In the genomic region with DNA sequence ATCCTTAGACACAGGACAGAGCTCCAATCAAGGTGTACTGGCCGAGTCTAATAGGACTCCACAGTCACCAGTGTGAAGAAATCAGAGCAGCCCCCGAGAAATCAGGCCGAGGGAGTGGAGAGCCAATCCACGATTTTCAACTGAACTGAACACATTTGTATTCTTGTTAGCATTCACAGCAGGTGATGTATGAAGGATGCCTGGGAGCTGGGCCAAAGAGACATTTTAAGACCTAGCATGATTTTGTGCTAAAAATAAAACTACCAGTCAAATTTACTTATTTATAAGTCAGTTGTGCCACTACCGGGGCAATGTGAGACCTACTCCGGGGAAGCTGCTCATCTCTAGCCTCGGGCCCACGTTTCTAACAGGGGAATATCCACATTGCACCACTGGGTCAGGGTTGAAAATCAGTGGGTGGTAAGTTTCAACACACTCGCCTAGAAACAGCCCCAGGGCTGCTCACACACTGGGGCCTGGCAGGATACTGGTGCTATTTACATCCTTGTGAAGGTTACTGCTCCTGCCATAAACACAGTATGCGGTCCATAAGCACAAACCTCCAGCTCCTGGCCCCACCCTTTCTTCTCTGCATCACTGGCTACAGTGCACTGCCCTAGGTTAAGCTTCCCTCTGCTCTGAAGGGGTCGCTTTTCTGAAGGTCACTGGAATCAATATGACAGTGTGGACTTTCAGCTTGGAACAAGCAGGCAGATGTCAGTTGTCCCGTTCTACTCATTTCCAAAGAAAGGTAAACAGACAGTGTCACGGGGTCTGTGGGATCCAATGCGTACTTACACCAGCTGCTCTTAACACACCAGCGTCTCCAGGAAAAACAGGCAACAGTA, we compare ENCODE assay signal across 9 mouse cellular contexts.
DNase-seq lines count a peak whose midpoint lies in the region; ATAC-seq and TF ChIP-seq lines count a peak whose summit lies in the region.
"Had no signal": no experiment of that assay in that cellular context is flagged by ENCODE, and none has a peak within 500 bp of the region (broad histone marks: within the 10 kb centered on the region; RNA-seq: fewer than 3 reads in every experiment).

No protein-coding gene starts in this region.

- peak; percentile 35 to 54 for DNase-seq in heart, adult 18-20 months
- DNase-seq in heart, embryonic 10.5 days (ENCODE audit: low spot score) = no peak
- peak; percentile 31 for DNase-seq in heart, postnatal 0 days (ENCODE audit: low spot score)
- DNase-seq in left cerebral cortex, postnatal 36 days (ENCODE audit: low spot score in 2 of 2) = peak; percentile 11 to 17
- no peak for DNase-seq in gastrocnemius, adult 8-10 months (ENCODE audit: low spot score in 2 of 2)
- no peak for DNase-seq in T-cell, adult 2 months (ENCODE audit: low spot score)

- H3K4me1 ChIP-seq in heart, embryonic 10.5 days = peaks cover 11% of the 10 kb centered on the region; the same call in 1 of the 2 replicates
- H3K4me1 ChIP-seq in brown adipose tissue, adult 24 weeks (ENCODE audit: control insufficient read depth, insufficient read depth, insufficient read length, low read length) = peaks cover 18% of the 10 kb centered on the region
- H3K4me1 ChIP-seq in heart, postnatal 0 days (ENCODE audit: control insufficient read depth, insufficient read depth) = peaks cover 23% of the 10 kb centered on the region
- peaks cover 6% of the 10 kb centered on the region; the same call in 1 of the 2 replicates for H3K4me1 ChIP-seq in neural tube, embryonic 14.5 days (ENCODE audit: control insufficient read depth, insufficient read depth, low read length)

- H3K9ac ChIP-seq in heart, postnatal 0 days (replicated peaks; ENCODE audit: low read depth, low read length) = no peak overlapping the region
- no peak overlapping the region for H3K9ac ChIP-seq in neural tube, embryonic 14.5 days (replicated peaks; ENCODE audit: low read depth, low read length)

- H3K4me3 ChIP-seq in heart, embryonic 10.5 days = no peak overlapping the region
- H3K4me3 ChIP-seq in brown adipose tissue, adult 24 weeks (ENCODE audit: insufficient read depth, low read depth, low read length) = no peak overlapping the region
- H3K4me3 ChIP-seq in heart, postnatal 0 days (ENCODE audit: low read depth, low read length) = no peak overlapping the region
- no peak overlapping the region for H3K4me3 ChIP-seq in neural tube, embryonic 14.5 days (ENCODE audit: low read depth, low read length)

- no peak for TF ChIP-seq EP300 in heart, postnatal 0 days (IDR thresholded peaks at IDR 0.05; ENCODE audit: low read depth)

- WGBS in heart, embryonic 10.5 days = 59% methylated on average over 15 of the region's 15 CpGs
- 41% methylated on average over 15 of the region's 15 CpGs for WGBS in heart, postnatal 0 days
- WGBS in neural tube, embryonic 14.5 days = 15% methylated on average over 15 of the region's 15 CpGs

- intact Hi-C loops in left cerebral cortex, postnatal 36 days (cut with DNase I) = no loop called here

- peak; percentile 27 for ATAC-seq in heart, postnatal 0 days (ENCODE audit: insufficient read depth, low read depth)
- ATAC-seq in neural tube, embryonic 14.5 days (ENCODE audit: low read depth) = peak; percentile 83

- H3K9me3 ChIP-seq in heart, embryonic 10.5 days = no peaks in the 10 kb centered on the region
- no peaks in the 10 kb centered on the region for H3K9me3 ChIP-seq in heart, postnatal 0 days (replicated peaks; ENCODE audit: control insufficient read depth, low read length)
- H3K9me3 ChIP-seq in neural tube, embryonic 14.5 days (ENCODE audit: control insufficient read depth, low read length) = no peaks in the 10 kb centered on the region
- H3K9me3 ChIP-seq: G1E had no signal

- no peaks in the 10 kb centered on the region for H3K27me3 ChIP-seq in heart, embryonic 10.5 days (ENCODE audit: insufficient read depth, poor library complexity, severe bottlenecking)
- no peaks in the 10 kb centered on the region for H3K27me3 ChIP-seq in heart, postnatal 0 days (ENCODE audit: control insufficient read depth, insufficient read depth, low read length)
- no peaks in the 10 kb centered on the region for H3K27me3 ChIP-seq in neural tube, embryonic 14.5 days (ENCODE audit: control insufficient read depth, insufficient read depth, low read length)

- no peak for TF ChIP-seq CTCF in heart, postnatal 0 days (IDR thresholded peaks at IDR 0.05; ENCODE audit: low read depth)

- no peak overlapping the region for H3K27ac ChIP-seq in heart, embryonic 10.5 days
- H3K27ac ChIP-seq in brown adipose tissue, adult 24 weeks (replicated peaks; ENCODE audit: low read depth, low read length) = peak overlapping the region; percentile 82
- peak overlapping the region; percentile 70 for H3K27ac ChIP-seq in heart, postnatal 0 days (ENCODE audit: low read depth)
- H3K27ac ChIP-seq in neural tube, embryonic 14.5 days (ENCODE audit: low read depth, low read length) = no peak overlapping the region

- no peaks in the 10 kb centered on the region for H3K36me3 ChIP-seq in heart, embryonic 10.5 days
- no peaks in the 10 kb centered on the region for H3K36me3 ChIP-seq in heart, postnatal 0 days (replicated peaks; ENCODE audit: control insufficient read depth, insufficient read depth, low read length)
- no peaks in the 10 kb centered on the region for H3K36me3 ChIP-seq in neural tube, embryonic 14.5 days (ENCODE audit: control insufficient read depth, insufficient read depth, low read length)
- H3K36me3 ChIP-seq: G1E had no signal

- H3K4me2 ChIP-seq in heart, postnatal 0 days (ENCODE audit: low read depth, low read length) = no peak overlapping the region
- H3K4me2 ChIP-seq in neural tube, embryonic 14.5 days (ENCODE audit: low read depth, low read length) = 0 out of 2 replicates have a peak overlapping the region, but pooled peaks have one; percentile 2

Comparison
In these comparisons a context has a peak if more than half of its experiments do, and no peak if none do; other contexts are left out.
1. DNase-seq: peak in heart, adult 18-20 months (2 of 2), heart, postnatal 0 days (single experiment) and left cerebral cortex, postnatal 36 days (2 of 2); none in heart, embryonic 10.5 days (single experiment), gastrocnemius, adult 8-10 months (0 of 2) and T-cell, adult 2 months (single experiment).
2. H3K27ac ChIP-seq: peak in brown adipose tissue, adult 24 weeks (single experiment) and heart, postnatal 0 days (single experiment); none in heart, embryonic 10.5 days (single experiment) and neural tube, embryonic 14.5 days (single experiment).